Mouse (Mus musculus): Measurements from ENCODE around the gene Adm2.

DNA sequence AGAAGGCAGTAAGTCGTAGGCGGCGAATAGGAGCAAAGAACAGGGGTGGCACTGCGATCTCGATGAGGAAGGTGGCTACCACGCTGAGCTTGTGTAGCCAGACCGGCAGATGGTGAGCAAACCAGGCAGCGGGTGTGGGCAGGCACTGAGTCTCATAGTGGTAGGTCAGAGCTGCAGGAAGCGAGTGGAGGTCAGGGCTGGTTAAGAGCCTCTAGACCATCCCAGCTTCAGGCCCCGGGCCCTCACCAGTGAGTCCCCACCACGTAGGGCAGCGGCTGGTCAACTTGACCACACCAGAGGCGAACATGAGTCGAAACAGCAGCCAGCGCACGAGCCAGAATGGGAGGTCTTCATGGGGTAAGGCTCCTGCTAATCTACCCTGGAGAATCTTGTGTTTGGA lies 31.3 kb downstream of the Adm2 start:
- TF ChIP-seq CTCF (IDR thresholded peaks at IDR 0.05; ENCODE audit: borderline replicate concordance, control insufficient read depth, extremely low read depth, insufficient read depth, low read length, poor library complexity) (no peak), POLR2A (IDR thresholded peaks at IDR 0.05; ENCODE audit: control insufficient read depth, extremely low read depth, insufficient read depth, low read length, poor library complexity) (no peak)
